Mouse (Mus musculus): ENCODE measurements around the gene Aldh18a1.

DNA sequence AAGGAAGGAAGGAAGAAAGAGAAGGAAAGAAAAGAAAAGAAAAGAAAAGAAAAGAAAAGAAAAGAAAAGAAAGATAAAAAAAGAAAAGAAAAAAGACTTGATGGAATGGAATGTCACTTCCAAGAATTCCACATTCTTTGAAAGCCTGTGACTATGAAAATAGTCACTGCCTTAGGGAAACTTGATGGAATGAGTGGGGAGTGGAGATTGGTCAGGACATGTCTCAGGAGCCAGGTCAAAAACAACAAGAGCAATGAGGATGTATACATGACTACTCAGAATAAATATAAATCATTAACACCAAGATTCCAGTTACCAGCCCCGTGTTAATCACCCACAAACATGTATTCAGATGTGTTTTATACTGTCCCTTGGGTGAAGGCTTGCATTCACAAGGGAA, 69.6 kb downstream of the Aldh18a1 start:
- TF ChIP-seq CTCF (conservative IDR thresholded peaks at IDR 0.05; ENCODE audit: low read length) (no peak), NANOG (IDR thresholded peaks at IDR 0.05; ENCODE audit: borderline replicate concordance, low read length) (no peak), POU5F1 (IDR thresholded peaks at IDR 0.05; ENCODE audit: borderline replicate concordance, low read length) (no peak)

Measured in E14TG2a.4 (cell line).